10 mouse cellular contexts compared by ENCODE assay signal in genomic region chr2:96707772-96708350, GRCm38 (mm10).
DNase-seq lines count a peak whose midpoint lies in the region; ATAC-seq and TF ChIP-seq lines count a peak whose summit lies in the region.
"Had no signal": no experiment of that assay in that cellular context is flagged by ENCODE, and none has a peak within 500 bp of the region (broad histone marks: within the 10 kb centered on the region; RNA-seq: fewer than 3 reads in every experiment).

No protein-coding gene starts in this region.

- H3K4me3 ChIP-seq in forebrain, embryonic 13.5 days: no peak overlapping the region
- H3K4me3 ChIP-seq in forebrain, embryonic 10.5 days: no peak overlapping the region
- H3K4me3 ChIP-seq in lung, embryonic 14.5 days (ENCODE audit: low read depth, low read length): no peak overlapping the region
- no peak overlapping the region for H3K4me3 ChIP-seq in lung, adult 2 months (replicated peaks; ENCODE audit: extremely low read depth, low read depth, low read length)
- H3K4me3 ChIP-seq: embryonic facial prominence, embryonic 13.5 days had no signal

- no peaks in the 10 kb centered on the region for H3K27me3 ChIP-seq in forebrain, embryonic 13.5 days
- H3K27me3 ChIP-seq in forebrain, embryonic 10.5 days (ENCODE audit: poor library complexity, severe bottlenecking): no peaks in the 10 kb centered on the region
- H3K27me3 ChIP-seq in lung, embryonic 14.5 days (ENCODE audit: insufficient read depth, low read length): no peaks in the 10 kb centered on the region
- H3K27me3 ChIP-seq: embryonic facial prominence, embryonic 13.5 days had no signal

- no peak overlapping the region for H3K4me2 ChIP-seq in forebrain, embryonic 13.5 days
- no peak overlapping the region for H3K4me2 ChIP-seq in lung, embryonic 14.5 days
- H3K4me2 ChIP-seq: embryonic facial prominence, embryonic 13.5 days had no signal

- no peaks in the 10 kb centered on the region for H3K36me3 ChIP-seq in forebrain, embryonic 13.5 days (ENCODE audit: poor library complexity, severe bottlenecking)
- H3K36me3 ChIP-seq in forebrain, embryonic 10.5 days (replicated peaks): no peaks in the 10 kb centered on the region
- no peaks in the 10 kb centered on the region for H3K36me3 ChIP-seq in lung, embryonic 14.5 days (ENCODE audit: insufficient read depth)
- H3K36me3 ChIP-seq: embryonic facial prominence, embryonic 13.5 days had no signal

- no peak overlapping the region for H3K27ac ChIP-seq in forebrain, embryonic 13.5 days
- no peak overlapping the region for H3K27ac ChIP-seq in forebrain, embryonic 10.5 days
- H3K27ac ChIP-seq in lung, embryonic 14.5 days (ENCODE audit: low read depth): no peak overlapping the region
- H3K27ac ChIP-seq: embryonic facial prominence, embryonic 13.5 days had no signal

- H3K9ac ChIP-seq in forebrain, embryonic 13.5 days: no peak overlapping the region
- H3K9ac ChIP-seq in lung, embryonic 14.5 days: no peak overlapping the region
- H3K9ac ChIP-seq: embryonic facial prominence, embryonic 13.5 days had no signal

- TF ChIP-seq CTCF in lung, embryonic 14.5 days (IDR thresholded peaks at IDR 0.05; ENCODE audit: low read depth): no peak
- no peak for TF ChIP-seq CTCF in lung, adult 2 months (IDR thresholded peaks at IDR 0.05; ENCODE audit: insufficient read depth, low read length)

- TF ChIP-seq POLR2A in lung, adult 2 months (IDR thresholded peaks at IDR 0.05; ENCODE audit: borderline replicate concordance, extremely low read depth, low read depth, low read length): no peak

- ATAC-seq in forebrain, embryonic 13.5 days: 0 out of 2 replicates have a peak, but pooled peaks have one; percentile 63
- ATAC-seq in lung, embryonic 14.5 days (ENCODE audit: insufficient read depth): no peak

- DNase-seq in forebrain, embryonic 10.5 days (ENCODE audit: extremely low spot score, low spot score): no peak
- peak; percentile 30 for DNase-seq in lung, embryonic 14.5 days
- no peak for DNase-seq in lung, adult 2 months
- DNase-seq in adipocyte (ENCODE audit: low spot score): peak; percentile 44
- DNase-seq in embryo, embryonic 9.5 days (ENCODE audit: extremely low spot score): peak; percentile 7
- no peak for DNase-seq in urinary bladder, adult 2 months (ENCODE audit: low spot score)
- no peak for DNase-seq in layer of hippocampus, adult 9-10 months (ENCODE audit: low spot score)
- DNase-seq: adrenal gland, adult 2 months had no signal

- WGBS in forebrain, embryonic 13.5 days: 67% methylated on average over 4 of the region's 4 CpGs
- 69% methylated on average over 4 of the region's 4 CpGs for WGBS in forebrain, embryonic 10.5 days
- 63% methylated on average over 4 of the region's 4 CpGs for WGBS in lung, embryonic 14.5 days
- WGBS in lung, adult 2 months: 60% methylated on average over 4 of the region's 4 CpGs

- no peaks in the 10 kb centered on the region for H3K9me3 ChIP-seq in forebrain, embryonic 13.5 days (replicated peaks)
- no peaks in the 10 kb centered on the region for H3K9me3 ChIP-seq in forebrain, embryonic 10.5 days
- H3K9me3 ChIP-seq in lung, embryonic 14.5 days (ENCODE audit: low read depth, low read length): no peaks in the 10 kb centered on the region
- H3K9me3 ChIP-seq: embryonic facial prominence, embryonic 13.5 days had no signal

- H3K4me1 ChIP-seq in forebrain, embryonic 13.5 days: no peaks in the 10 kb centered on the region
- no peaks in the 10 kb centered on the region; the same call in 1 of the 2 replicates for H3K4me1 ChIP-seq in forebrain, embryonic 10.5 days
- no peaks in the 10 kb centered on the region for H3K4me1 ChIP-seq in lung, embryonic 14.5 days (ENCODE audit: insufficient read depth)
- no peaks in the 10 kb centered on the region for H3K4me1 ChIP-seq in lung, adult 2 months (ENCODE audit: control insufficient read depth, insufficient read depth, low read length)
- H3K4me1 ChIP-seq: embryonic facial prominence, embryonic 13.5 days had no signal

Comparison
In these comparisons a context has a peak if more than half of its experiments do, and no peak if none do; other contexts are left out.
1. DNase-seq: peak in lung, embryonic 14.5 days (single experiment), adipocyte (single experiment) and embryo, embryonic 9.5 days (single experiment); none in forebrain, embryonic 10.5 days (single experiment), lung, adult 2 months (single experiment), urinary bladder, adult 2 months (single experiment) and layer of hippocampus, adult 9-10 months (single experiment).